Mouse (Mus musculus) lung, embryonic 15.5 days (tissue): ENCODE measurements around the gene Lrrc41. TPM values are rescaled to one million over a fixed set of nuclear protein-coding genes. Genes with fewer than 3 reads are reported as not detected.

ENCODE experiments used
- ATAC-seq: fragments of 200-750 bp; cut with Nextera tagmentation; 2 replicates; pipeline ENCODE4 v1.8.0; 2017; ENCODE audit warnings: moderate number of reproducible peaks, borderline replicate concordance; ENCODE audit not compliant: low FRiP score, low TSS enrichment; ENCODE audit errors: extremely low read depth
- H3K27ac ChIP-seq: fragments of 300-500 bp; sonication (generic); 2 replicates; pipeline ENCODE4 v1.5.1; 2015; ENCODE audit warnings: moderate library complexity, mild to moderate bottlenecking, inconsistent platforms
- H3K27me3 ChIP-seq: fragments of 300-500 bp; sonication (generic); 2 replicates; pipeline ENCODE4 v1.6.1; 2015; ENCODE audit warnings: inconsistent platforms
- H3K36me3 ChIP-seq: fragments of 300-500 bp; sonication (generic); 2 replicates; pipeline ENCODE4 v1.6.1; 2015; ENCODE audit warnings: inconsistent platforms
- H3K4me1 ChIP-seq: fragments of 300-500 bp; sonication (generic); 2 replicates; pipeline ENCODE4 v1.6.1; 2015; ENCODE audit warnings: inconsistent platforms
- H3K4me2 ChIP-seq: fragments of 300-500 bp; sonication (generic); 2 replicates; pipeline ENCODE4 v1.6.1; 2015; ENCODE audit warnings: inconsistent platforms, mild to moderate bottlenecking, moderate library complexity
- H3K4me3 ChIP-seq: fragments of 300-500 bp; sonication (generic); 2 replicates; pipeline ENCODE4 v1.5.1; 2015; ENCODE audit warnings: mild to moderate bottlenecking, inconsistent platforms
- H3K9ac ChIP-seq: fragments of 300-500 bp; sonication (generic); 2 replicates; pipeline ENCODE4 v1.6.1; 2015; ENCODE audit warnings: inconsistent platforms
- H3K9me3 ChIP-seq: fragments of 300-500 bp; sonication (generic); 2 replicates; pipeline ENCODE4 v1.6.1; 2016; ENCODE audit warnings: inconsistent platforms
- WGBS: fragments of 180-500 bp; shearing (Covaris S2); methylation state at CpG from one replicate; pipeline ENCODE4 v1.1.7; 2015; 5-methylcytosine and 5-hydroxymethylcytosine counted together
- polyA plus RNA-seq: library from polyadenylated mRNA; unstranded; fragments of >200 nt; fragmentation: Nextera tagmentation; extraction: Ambion mirVana; gene quantifications from 2 replicates; pipeline ENCODE4 v1.2.1, GENCODE M21; 2015

Lrrc41 gene
- polyA plus RNA-seq = 70.9 and 71.5 TPM in 2 replicates

GRCm38 (mm10) chr4:116074861-116075620 is at the start of gene Lrrc41, which contains the start of gene Uqcrh:
Gene Lrrc41 (plus strand): TSS chr4:116075269.
Gene Uqcrh (minus strand): TSS chr4:116075071.
- Histone ChIP-seq H3K9ac (peak within 1 kb of the TSS; percentile 89), H3K27me3 (no peaks in the 10 kb centered on the region), H3K4me2 (peak within 1 kb of the TSS; percentile 76), H3K4me1 (peaks cover 27% of the 10 kb centered on the region), H3K9me3 (no peaks in the 10 kb centered on the region), H3K27ac (peak within 1 kb of the TSS; percentile 98), H3K4me3 (peak within 1 kb of the TSS; percentile 65), H3K36me3 (peaks cover 11% of the 10 kb centered on the region)
- WGBS = 1% methylated on average over 55 of the region's 55 CpGs
- peak; percentile 93 for ATAC-seq

- H3K4me1 ChIP-seq = no peaks in the 10 kb centered on the region
- H3K4me2 ChIP-seq = no peak overlapping the region
- H3K9me3 ChIP-seq = no peaks in the 10 kb centered on the region
- peaks cover 34% of the 10 kb centered on the region for H3K36me3 ChIP-seq
- WGBS = 86% methylated on average over 9 of the region's 9 CpGs
- no peaks in the 10 kb centered on the region for H3K27me3 ChIP-seq
- no peak overlapping the region for H3K9ac ChIP-seq
- H3K4me3 ChIP-seq = no peak overlapping the region
- ATAC-seq = no peak
- no peak overlapping the region for H3K27ac ChIP-seq
Measured at GRCm38 (mm10) chr4:116032906-116033305, 42.2 kb upstream of the Lrrc41 start.

GRCm38 (mm10) chr4:116033374-116033773 is 41.7 kb upstream of the Lrrc41 start:
- Histone ChIP-seq H3K9me3 (no peaks in the 10 kb centered on the region), H3K27me3 (no peaks in the 10 kb centered on the region), H3K9ac (no peak overlapping the region), H3K4me3 (no peak overlapping the region), H3K27ac (no peak overlapping the region), H3K4me1 (no peaks in the 10 kb centered on the region), H3K36me3 (peaks cover 34% of the 10 kb centered on the region), H3K4me2 (no peak overlapping the region)
- no peak for ATAC-seq
- 92% methylated on average over 5 of the region's 5 CpGs for WGBS

GRCm38 (mm10) chr4:116040466-116040865 is 34.6 kb upstream of the Lrrc41 start:
- Histone ChIP-seq H3K4me2 (no peak overlapping the region), H3K9ac (no peak overlapping the region), H3K9me3 (no peaks in the 10 kb centered on the region), H3K36me3 (peaks cover 30% of the 10 kb centered on the region), H3K27me3 (no peaks in the 10 kb centered on the region), H3K27ac (no peak overlapping the region), H3K4me3 (no peak overlapping the region), H3K4me1 (no peaks in the 10 kb centered on the region)
- 80% methylated on average over 2 of the region's 2 CpGs for WGBS
- ATAC-seq = no peak

GRCm38 (mm10) chr4:116042186-116042585 is 32.9 kb upstream of the Lrrc41 start:
- WGBS = 71% methylated on average over 3 of the region's 3 CpGs
- ATAC-seq = no peak

GRCm38 (mm10) chr4:116046604-116047003 is 28.5 kb upstream of the Lrrc41 start:
- H3K9me3 ChIP-seq = no peaks in the 10 kb centered on the region
- ATAC-seq = no peak
- 91% methylated on average over 2 of the region's 2 CpGs for WGBS

More at GRCm38 (mm10) chr4:116042186-116042585, 32.9 kb upstream of the Lrrc41 start:
- Histone ChIP-seq H3K36me3 (peaks cover 27% of the 10 kb centered on the region), H3K27ac (no peak overlapping the region), H3K4me2 (no peak overlapping the region), H3K4me3 (no peak overlapping the region), H3K9ac (no peak overlapping the region), H3K4me1 (peaks cover 10% of the 10 kb centered on the region; the same call in 1 of the 2 replicates), H3K27me3 (no peaks in the 10 kb centered on the region), H3K9me3 (no peaks in the 10 kb centered on the region)

GRCm38 (mm10) chr4:116047681-116048080 is 27.4 kb upstream of the Lrrc41 start:
- Histone ChIP-seq H3K27me3 (no peaks in the 10 kb centered on the region), H3K4me2 (no peak overlapping the region; the same call in 1 of the 2 replicates), H3K4me3 (no peak overlapping the region), H3K9me3 (no peaks in the 10 kb centered on the region), H3K9ac (no peak overlapping the region), H3K4me1 (peaks cover 42% of the 10 kb centered on the region), H3K27ac (peak overlapping the region; percentile 60), H3K36me3 (peaks cover 11% of the 10 kb centered on the region; the same call in 1 of the 2 replicates)
- WGBS = 69% methylated on average over 1 of the region's 1 CpGs
- ATAC-seq = no peak

More at GRCm38 (mm10) chr4:116046604-116047003, 28.5 kb upstream of the Lrrc41 start:
- Histone ChIP-seq H3K27ac (no peak overlapping the region), H3K27me3 (no peaks in the 10 kb centered on the region), H3K36me3 (peaks cover 17% of the 10 kb centered on the region), H3K4me3 (no peak overlapping the region), H3K9ac (no peak overlapping the region), H3K4me2 (no peak overlapping the region), H3K4me1 (peaks cover 32% of the 10 kb centered on the region)

- Histone ChIP-seq H3K36me3 (peaks cover 11% of the 10 kb centered on the region; the same call in 1 of the 2 replicates), H3K27me3 (no peaks in the 10 kb centered on the region), H3K4me1 (peaks cover 43% of the 10 kb centered on the region), H3K4me2 (peak overlapping the region; percentile 9; the same call in 1 of the 2 replicates), H3K27ac (peak overlapping the region; percentile 75), H3K9ac (no peak overlapping the region), H3K9me3 (no peaks in the 10 kb centered on the region), H3K4me3 (no peak overlapping the region)
- WGBS = 37% methylated on average over 7 of the region's 7 CpGs
- ATAC-seq = peak; percentile 85
Measured at GRCm38 (mm10) chr4:116048130-116048920, 26.7 kb upstream of the Lrrc41 start.

GRCm38 (mm10) chr4:116049211-116049610 is 25.9 kb upstream of the Lrrc41 start:
- ATAC-seq = no peak
- no peak overlapping the region for H3K4me3 ChIP-seq

GRCm38 (mm10) chr4:116052526-116053293 is 22.4 kb upstream of the Lrrc41 start:
- Histone ChIP-seq H3K4me1 (peaks cover 34% of the 10 kb centered on the region), H3K27me3 (no peaks in the 10 kb centered on the region), H3K27ac (peak overlapping the region; percentile 97), H3K36me3 (0 out of 2 replicates have a peak, but pooled peaks cover 1% of the 10 kb centered on the region), H3K4me2 (peak overlapping the region; percentile 82), H3K9ac (peak overlapping the region; percentile 33), H3K4me3 (peak overlapping the region; percentile 60), H3K9me3 (no peaks in the 10 kb centered on the region)
- ATAC-seq = peak; percentile 69; the same call in 1 of the 2 replicates
- WGBS = 5% methylated on average over 22 of the region's 22 CpGs

More at GRCm38 (mm10) chr4:116049211-116049610, 25.9 kb upstream of the Lrrc41 start:
- H3K4me2 ChIP-seq = no peak overlapping the region
- 0 out of 2 replicates have a peak overlapping the region, but pooled peaks have one; percentile 75 for H3K27ac ChIP-seq
- H3K9me3 ChIP-seq = no peaks in the 10 kb centered on the region
- no peak overlapping the region for H3K9ac ChIP-seq
- H3K36me3 ChIP-seq = peaks cover 7% of the 10 kb centered on the region; the same call in 1 of the 2 replicates
- H3K27me3 ChIP-seq = no peaks in the 10 kb centered on the region
- 55% methylated on average over 3 of the region's 3 CpGs for WGBS
- H3K4me1 ChIP-seq = peaks cover 46% of the 10 kb centered on the region

GRCm38 (mm10) chr4:116053399-116053961 is 21.6 kb upstream of the Lrrc41 start, which contains the start of gene Nsun4:
Gene Nsun4 (minus strand): TSS chr4:116053876.
- peak; percentile 96 for ATAC-seq
- Histone ChIP-seq H3K27me3 (no peaks in the 10 kb centered on the region), H3K9me3 (no peaks in the 10 kb centered on the region), H3K4me2 (peak within 1 kb of the TSS; percentile 82), H3K36me3 (no peaks in the 10 kb centered on the region), H3K4me1 (peaks cover 30% of the 10 kb centered on the region), H3K9ac (peak within 1 kb of the TSS; percentile 33), H3K4me3 (peak within 1 kb of the TSS; percentile 60), H3K27ac (peak within 1 kb of the TSS; percentile 97)
- under 1% methylated on average over 35 of the region's 35 CpGs for WGBS
